Mouse (Mus musculus): ENCODE results near the gene Rnft1. TPM values are rescaled to one million over a fixed set of nuclear protein-coding genes. Genes with fewer than 3 reads are reported as not detected.

Rnft1 gene
- 10 to 100 TPM; 57.6 to 70.7 TPM for total RNA-seq (2023)

GRCm38 (mm10) chr11:86484101-86484868 is at the start of gene Rnft1:
Rnft1 (plus strand) TSS chr11:86484657.

GRCm38 (mm10) chr11:86544639-86545299 is 60.3 kb downstream of the Rnft1 start, which contains the start of the genes Rps6kb1 and Tubd1:
Rps6kb1 (minus strand) TSS chr11:86544805.
Tubd1 (plus strand) TSS chr11:86544991.

Other genes with a start within 250 kb of the Rnft1 start
- 1 to 10 TPM; 5.5 to 7.7 TPM for gene Ints2, start 227.1 kb upstream of the Rnft1 start, total RNA-seq (2023)
- 10 to 100 TPM; 62.9 to 73.1 TPM for gene Med13, start 127.1 kb upstream of the Rnft1 start, total RNA-seq (2023)
- gene Rps6kb1, start 60.1 kb downstream of the Rnft1 start, total RNA-seq (2023): 10 to 100 TPM; 35.7 to 41.4 TPM
- 1 to 10 TPM; 3.2 to 4.0 TPM for gene Tubd1, start 60.3 kb downstream of the Rnft1 start, total RNA-seq (2023)
- gene Vmp1, start 199.2 kb downstream of the Rnft1 start, total RNA-seq (2023): 100 to 1,000 TPM; 168 to 184 TPM
- 1 to 10 TPM; 3.2 to 4.0 TPM for gene Ptrh2, start 199.3 kb downstream of the Rnft1 start, total RNA-seq (2023)

Data from monocyte, adult 59 days (primary cell).